Mouse (Mus musculus) induced T-regulatory cell, adult 2 months (primary cell): ENCODE results near the gene Gm20388.
A peak's percentile ranks its signal among the peaks of the same experiment; 100 is the strongest.

Experiments used
- DNase-seq: peaks from one replicate; pipeline ENCODE4 v3.0.0-alpha.2; 2012; ENCODE audit warnings: low read depth

Gene Gm20388

GRCm38 (mm10) chr8:123652641-123653040, 3742.0 kb downstream of the Gm20388 start:
- DNase-seq: no peak

DNA sequence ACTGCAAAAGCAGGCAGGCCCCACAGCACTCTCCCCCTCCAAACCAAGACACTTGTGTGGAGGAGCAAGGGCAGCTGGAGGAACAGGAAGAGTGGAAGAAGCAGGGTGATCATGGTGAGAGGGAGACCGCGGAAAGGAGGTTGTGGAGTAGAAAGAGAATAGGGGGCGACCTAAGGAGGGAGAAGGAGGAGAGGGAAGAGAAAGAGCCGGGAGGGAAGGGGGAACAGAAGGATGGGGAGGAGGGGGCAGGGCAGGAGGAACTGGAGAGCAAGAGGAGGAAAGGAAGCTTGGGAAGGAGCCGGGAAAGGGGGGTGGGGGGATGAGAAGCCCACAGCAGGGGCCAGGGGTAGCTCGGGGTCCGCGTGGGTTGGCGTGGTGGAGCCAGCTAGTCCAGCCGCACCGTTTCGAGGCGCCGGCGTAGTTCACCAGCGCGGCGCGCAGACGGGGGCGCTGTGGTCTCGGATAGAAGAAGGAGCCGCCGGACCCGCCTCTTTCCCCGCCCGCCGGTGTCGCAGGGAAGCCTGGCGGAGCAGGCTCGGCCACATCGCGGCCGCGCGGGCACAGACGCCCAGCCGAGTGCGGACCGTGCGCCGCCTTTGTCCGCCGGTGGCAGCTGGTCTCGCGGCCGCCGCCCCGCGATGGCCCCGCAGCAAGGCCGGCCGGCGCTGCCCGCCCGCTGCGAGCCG, 3742.8 kb downstream of the Gm20388 start, which contains the start of gene Rhou:
Gene Rhou, plus strand, starts transcription at position 622 of the 686 bp plus-strand sequence.
- peak; percentile 55 for DNase-seq

DNA sequence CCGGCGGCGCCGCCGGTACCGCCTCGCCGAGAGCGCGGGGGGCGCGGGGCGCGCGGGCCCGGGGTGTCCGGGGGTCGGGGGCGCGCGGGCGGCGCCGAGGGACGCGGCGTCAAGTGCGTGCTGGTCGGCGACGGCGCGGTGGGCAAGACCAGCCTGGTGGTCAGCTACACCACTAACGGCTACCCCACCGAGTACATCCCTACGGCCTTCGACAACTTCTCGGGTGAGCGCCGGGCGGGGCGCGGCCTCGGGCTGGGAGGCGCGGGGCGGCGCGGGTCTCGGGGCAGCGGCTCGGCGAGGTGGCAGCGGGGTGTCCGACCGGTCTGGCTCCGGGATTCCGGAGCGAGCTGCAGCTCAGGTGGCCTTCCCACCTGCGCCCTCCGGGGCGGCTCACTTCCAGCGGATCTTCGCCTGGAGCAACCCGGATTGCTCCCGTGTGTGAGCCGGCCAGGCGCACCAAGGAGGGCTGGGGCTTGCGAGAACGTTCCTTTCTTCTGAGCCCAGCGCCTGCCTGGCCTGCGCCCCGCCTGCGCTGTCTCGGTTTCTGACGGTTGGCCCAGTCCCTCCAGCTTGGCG, 3743.4 kb downstream of the Gm20388 start:
- DNase-seq: no peak

DNA sequence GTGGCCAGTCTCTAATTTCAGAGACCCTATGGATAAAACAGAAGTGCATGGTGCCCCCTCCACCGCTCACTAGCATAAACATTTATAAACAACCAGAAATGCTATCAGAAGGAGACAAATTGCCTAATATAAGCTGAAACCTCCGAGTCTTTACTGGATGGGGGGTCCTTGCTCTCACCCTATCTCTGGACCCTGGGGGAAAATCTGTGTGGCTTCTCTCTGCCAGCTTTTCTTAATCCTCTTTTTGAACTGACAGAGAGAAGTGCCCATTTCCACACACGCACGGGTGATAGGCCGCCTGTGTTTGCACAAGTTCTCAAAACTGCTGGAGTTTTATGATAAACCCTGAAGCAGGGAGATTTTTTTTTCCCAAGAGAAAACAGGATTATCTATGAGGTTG, 3744.1 kb downstream of the Gm20388 start:
- DNase-seq: no peak

- DNase-seq: no peak
Measured at GRCm38 (mm10) chr8:123655351-123655779, 3744.7 kb downstream of the Gm20388 start.

GRCm38 (mm10) chr8:123657826-123658225, 3747.2 kb downstream of the Gm20388 start:
- DNase-seq: no peak

- no peak for DNase-seq
Measured at GRCm38 (mm10) chr8:123659469-123660057, 3748.9 kb downstream of the Gm20388 start.

GRCm38 (mm10) chr8:123661515-123661914, 3750.9 kb downstream of the Gm20388 start:
- DNase-seq: no peak

GRCm38 (mm10) chr8:123665580-123665979, 3754.9 kb downstream of the Gm20388 start:
- DNase-seq: no peak

- no peak for DNase-seq
Measured at GRCm38 (mm10) chr8:123666832-123667231, 3756.2 kb downstream of the Gm20388 start.

DNA sequence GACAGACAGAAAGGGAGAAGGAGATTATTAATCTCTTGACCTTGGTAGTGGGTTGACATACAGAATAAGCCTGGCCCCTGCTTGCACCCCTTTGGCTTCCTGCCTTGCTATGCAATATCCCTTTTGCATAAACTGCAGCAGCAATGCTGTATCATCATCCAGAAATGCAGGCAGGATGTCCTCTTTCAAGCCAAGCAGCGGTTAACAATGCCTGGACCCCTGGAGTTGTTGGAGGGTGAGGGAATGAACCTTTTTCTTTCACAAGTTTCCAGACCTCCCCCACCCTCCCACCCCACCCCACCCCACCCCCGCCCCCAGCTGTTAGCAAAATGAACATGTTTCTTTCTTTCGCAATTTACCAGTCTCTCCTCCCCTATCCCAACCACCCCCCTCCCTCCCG, 3758.0 kb downstream of the Gm20388 start:
- DNase-seq: no peak

DNA sequence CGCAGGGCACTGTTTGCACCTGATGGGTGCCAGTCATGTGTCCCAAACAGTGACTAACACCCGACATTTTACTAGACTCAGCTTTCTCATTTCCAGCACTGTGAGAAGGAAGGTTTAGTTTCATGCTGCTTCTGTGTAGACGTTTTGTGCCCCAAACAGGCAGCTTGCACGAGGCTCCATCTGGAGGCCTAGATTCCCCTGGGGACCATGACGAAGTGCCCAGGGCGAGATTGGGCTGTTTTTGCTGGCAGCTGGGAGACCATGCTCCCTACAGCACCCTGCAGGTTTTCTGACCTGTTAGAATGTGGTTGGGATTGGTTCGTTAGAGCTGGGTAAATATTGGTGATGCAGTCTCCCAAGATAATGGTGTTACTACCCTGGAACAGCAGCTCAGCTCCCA, 3760.1 kb downstream of the Gm20388 start:
- no peak for DNase-seq

- DNase-seq: no peak
Measured at GRCm38 (mm10) chr8:123671454-123671853, 3760.8 kb downstream of the Gm20388 start.

DNA sequence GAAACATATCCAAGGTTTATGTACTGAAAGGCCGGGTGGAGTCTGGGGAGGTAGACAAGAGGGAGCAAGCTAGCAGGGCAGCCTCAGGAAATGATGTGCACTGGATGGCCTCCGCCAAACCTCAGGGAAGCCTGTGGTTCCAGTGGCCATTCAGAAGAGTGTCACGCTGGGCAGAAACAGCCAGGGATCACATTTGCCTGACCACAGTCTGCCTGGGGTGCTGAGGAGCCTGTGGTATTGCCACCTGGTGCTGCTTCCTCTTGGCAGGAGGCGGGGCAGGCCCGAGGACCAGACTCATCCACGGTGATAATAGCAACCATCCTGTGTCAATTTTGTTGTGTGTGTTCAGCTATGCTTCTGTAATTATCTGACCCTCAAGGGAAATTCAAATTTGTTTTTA, 3762.0 kb downstream of the Gm20388 start:
- no peak for DNase-seq

- DNase-seq: no peak
Measured at GRCm38 (mm10) chr8:123675611-123676010, 3765.0 kb downstream of the Gm20388 start.

DNA sequence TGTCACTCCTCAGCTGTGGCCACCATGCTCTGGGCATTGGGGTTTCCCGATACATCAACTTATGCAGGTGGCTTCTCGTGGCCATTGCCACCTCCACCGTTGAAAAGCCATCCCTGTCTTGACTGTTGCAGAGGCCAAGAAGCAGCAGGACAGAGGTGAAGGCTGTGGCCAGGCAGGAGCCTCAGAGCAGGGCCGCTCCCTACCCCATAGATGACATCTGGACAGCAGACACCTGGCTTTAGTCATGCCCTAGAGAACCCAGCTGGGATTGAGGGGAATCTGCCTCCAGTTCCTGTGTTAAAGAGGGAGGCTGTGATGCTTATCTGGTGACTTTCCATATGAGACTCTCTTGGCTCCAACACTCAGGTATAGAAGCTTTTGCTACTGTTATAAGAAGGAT, 3767.7 kb downstream of the Gm20388 start:
- no peak for DNase-seq

DNA sequence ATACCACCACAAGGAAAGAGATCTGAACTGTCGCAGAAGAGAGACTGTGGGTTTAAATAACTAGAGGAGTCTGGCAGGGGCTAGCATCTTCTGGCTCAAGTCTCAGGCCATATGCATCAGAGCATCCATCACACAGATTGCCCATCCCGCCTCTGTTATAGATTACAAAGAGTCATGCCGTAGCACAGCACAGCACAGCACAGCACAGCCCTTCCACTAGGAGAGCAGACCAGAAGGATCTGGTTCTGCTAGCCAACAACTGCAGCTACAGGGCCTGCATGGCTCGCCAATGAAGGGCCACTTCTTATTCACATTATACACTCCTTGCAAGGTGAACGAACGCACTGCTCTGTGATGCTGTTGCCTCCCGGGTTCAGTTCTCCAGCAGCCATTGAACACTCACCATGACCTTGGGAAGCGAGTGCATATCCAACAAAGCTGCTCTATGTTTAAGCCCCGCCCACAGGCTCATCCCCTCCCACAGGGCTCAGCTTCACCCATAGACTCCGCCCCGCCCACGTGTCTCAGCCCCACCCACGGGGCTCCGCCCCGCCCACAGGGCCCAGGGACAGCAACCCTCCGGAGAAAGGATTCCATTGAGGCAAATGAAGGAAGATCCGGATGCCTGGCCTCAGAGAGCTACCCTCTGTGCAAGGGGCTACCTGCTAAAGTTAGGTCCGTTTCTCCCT, 3771.6 kb downstream of the Gm20388 start:
- peak; percentile 10 for DNase-seq

GRCm38 (mm10) chr8:123683321-123683720, 3772.7 kb downstream of the Gm20388 start:
- DNase-seq: no peak

- DNase-seq: no peak
Measured at GRCm38 (mm10) chr8:123684806-123685205, 3774.2 kb downstream of the Gm20388 start.

DNA sequence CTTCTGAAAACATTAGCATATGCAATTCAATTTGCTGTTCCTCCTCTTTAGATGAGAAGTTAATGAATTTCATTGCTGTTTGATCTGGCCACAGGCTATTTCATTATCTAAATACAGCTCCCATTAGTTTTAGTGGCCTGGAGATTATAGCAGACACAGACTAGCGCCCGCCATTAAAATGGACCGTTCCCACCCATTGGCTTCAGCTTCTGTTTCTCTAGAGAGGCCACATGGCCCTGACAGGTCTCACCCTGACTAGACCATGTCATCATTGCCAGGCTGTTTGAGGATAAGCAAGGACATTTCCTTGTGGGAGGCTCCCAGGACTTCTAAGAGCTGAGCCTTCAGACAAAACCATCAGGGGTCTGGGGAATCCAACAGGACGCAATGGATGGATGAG, 3774.8 kb downstream of the Gm20388 start:
- DNase-seq: no peak

DNA sequence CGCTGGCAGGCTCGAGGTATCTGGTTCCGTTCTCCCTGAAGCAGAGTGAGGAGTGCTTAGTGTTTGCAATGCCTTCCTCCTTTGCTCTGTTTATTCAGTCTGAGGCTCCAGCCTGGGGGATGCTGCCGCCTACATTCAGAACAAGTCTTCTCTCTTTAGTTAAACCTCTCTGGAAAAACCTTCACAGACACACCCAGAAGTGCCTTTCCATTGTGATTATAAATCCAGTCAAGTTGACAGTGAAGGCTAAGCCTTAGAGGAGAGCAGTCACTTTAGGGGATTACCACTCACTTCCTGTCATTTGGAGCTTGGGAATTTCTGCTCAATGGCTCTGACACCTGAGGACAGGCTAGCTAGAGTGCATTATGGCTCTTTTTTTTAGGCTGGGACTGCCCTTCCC, 3777.2 kb downstream of the Gm20388 start:
- no peak for DNase-seq

DNA sequence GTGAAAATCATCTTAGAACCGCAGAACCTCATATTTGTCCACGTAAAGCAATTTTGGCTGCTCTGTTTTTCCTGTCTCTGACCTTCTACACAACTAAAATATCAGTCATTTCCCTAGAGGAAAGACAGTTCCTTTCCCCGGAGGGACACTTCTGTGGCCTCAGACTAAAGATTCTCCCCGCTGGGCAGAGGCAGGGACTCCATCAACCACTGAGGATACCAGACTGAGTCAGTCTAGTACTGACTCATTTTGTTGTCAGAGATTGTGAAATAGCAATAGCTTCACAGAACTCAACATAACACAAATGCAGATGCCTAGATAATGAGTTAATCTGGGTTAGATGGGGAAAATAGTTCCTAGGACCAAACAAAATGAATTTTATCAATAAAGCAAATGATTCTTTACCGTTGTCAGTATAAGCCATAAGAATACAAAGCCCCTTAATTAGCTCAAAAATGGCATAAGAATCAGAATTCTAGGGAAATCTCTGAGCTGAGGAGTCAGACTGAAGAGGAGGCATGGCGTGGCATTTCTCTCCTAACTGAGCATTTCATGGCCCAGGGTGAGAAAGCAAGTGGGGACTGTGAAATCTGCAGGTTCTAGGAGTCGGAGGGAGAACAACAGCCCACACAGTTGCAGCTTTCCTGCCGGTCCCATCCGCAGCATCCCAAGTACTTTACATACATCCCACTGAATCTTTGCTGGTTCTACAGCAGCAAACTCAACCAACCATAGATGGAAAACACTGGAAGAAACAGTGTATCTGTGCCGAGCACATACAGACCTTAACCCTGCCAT, 3781.7 kb downstream of the Gm20388 start:
- DNase-seq: no peak
